Mouse (Mus musculus) liver, embryonic 12.5 days (tissue): ENCODE measurements at regions not wholly inside any gene's neighbourhood (a gene's known extent, or its start where the extent isn't known, plus 50 kb on each side); places are given as distances from the start of the nearest gene placed in this dataset.

Source experiments
- ATAC-seq: fragments of 200-750 bp; cut with Nextera tagmentation; 2 replicates; pipeline ENCODE4 v1.8.0; 2017; ENCODE audit warnings: moderate number of reproducible peaks, mild to moderate bottlenecking, moderate library complexity
- H3K27ac ChIP-seq: fragments of 300-500 bp; sonication (generic); 2 replicates; pipeline ENCODE4 v1.5.1; 2016; ENCODE audit warnings: mild to moderate bottlenecking
- H3K27me3 ChIP-seq: fragments of 300-500 bp; sonication (generic); replicated peaks from 2 replicates; pipeline ENCODE4 v1.6.1; 2016; ENCODE audit warnings: mild to moderate bottlenecking, moderate library complexity
- H3K36me3 ChIP-seq: fragments of 300-500 bp; sonication (generic); 2 replicates; pipeline ENCODE4 v1.6.1; 2016; ENCODE audit warnings: mild to moderate bottlenecking, moderate library complexity
- H3K4me1 ChIP-seq: fragments of 300-500 bp; sonication (generic); 2 replicates; pipeline ENCODE4 v1.6.1; 2016
- H3K4me2 ChIP-seq: fragments of 300-500 bp; sonication (generic); 2 replicates; pipeline ENCODE4 v1.6.1; 2016; ENCODE audit warnings: mild to moderate bottlenecking, moderate library complexity
- H3K4me3 ChIP-seq: fragments of 300-500 bp; sonication (generic); 2 replicates; pipeline ENCODE4 v1.5.1; 2016; ENCODE audit warnings: mild to moderate bottlenecking, moderate library complexity
- H3K9ac ChIP-seq: fragments of 300-500 bp; sonication (generic); 2 replicates; pipeline ENCODE4 v1.6.1; 2016; ENCODE audit warnings: mild to moderate bottlenecking, moderate library complexity
- H3K9me3 ChIP-seq: fragments of 300-500 bp; sonication (generic); replicated peaks from 2 replicates; pipeline ENCODE4 v1.6.1; 2016; ENCODE audit warnings: mild to moderate bottlenecking, moderate library complexity
- WGBS: fragments of 180-500 bp; shearing (Covaris S2); methylation state at CpG from one replicate; pipeline ENCODE4 v1.1.7; 2016; ENCODE audit not compliant: insufficient replicate concordance; 5-methylcytosine and 5-hydroxymethylcytosine counted together

GRCm38 (mm10) chr3:22025119-22025518, 51.3 kb upstream of the Tbl1xr1 start:
- Histone ChIP-seq H3K27ac (no peak overlapping the region), H3K9me3 (no peaks in the 10 kb centered on the region), H3K4me3 (no peak overlapping the region), H3K4me1 (peaks cover 10% of the 10 kb centered on the region; the same call in 1 of the 2 replicates), H3K4me2 (no peak overlapping the region), H3K9ac (no peak overlapping the region), H3K27me3 (no peaks in the 10 kb centered on the region), H3K36me3 (no peaks in the 10 kb centered on the region)
- WGBS, result 48% methylated on average over 6 of the region's 6 CpGs
- no peak for ATAC-seq

DNA sequence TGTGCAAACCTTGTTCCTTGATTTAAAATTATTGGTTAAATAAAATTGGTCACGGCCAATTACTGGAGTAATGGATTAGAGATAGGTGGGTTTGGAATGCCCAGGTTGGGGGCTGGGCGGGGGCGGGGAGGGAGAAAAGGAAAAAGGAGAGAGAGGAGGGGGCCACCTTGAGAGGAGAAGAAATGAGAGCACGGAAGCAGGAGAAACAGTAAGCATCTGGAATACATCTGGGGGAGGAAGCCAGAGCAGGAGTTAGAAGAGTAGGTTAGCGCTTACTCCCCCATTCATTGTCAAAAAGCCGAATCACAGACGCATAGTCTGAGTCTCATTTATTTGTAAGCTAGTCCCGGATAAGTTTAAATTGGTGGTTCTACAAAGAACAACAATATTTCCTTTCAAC, 50.8 kb upstream of the Tbl1xr1 start:
- Histone ChIP-seq H3K4me3 (no peak overlapping the region), H3K27me3 (no peaks in the 10 kb centered on the region), H3K36me3 (no peaks in the 10 kb centered on the region), H3K27ac (no peak overlapping the region), H3K9ac (no peak overlapping the region), H3K4me1 (peaks cover 10% of the 10 kb centered on the region; the same call in 1 of the 2 replicates), H3K4me2 (no peak overlapping the region), H3K9me3 (no peaks in the 10 kb centered on the region)
- WGBS, result 81% methylated on average over 8 of the region's 8 CpGs
- no peak for ATAC-seq
